Mouse (Mus musculus) lung, postnatal 36 days (tissue): ENCODE results near the gene Cphx1.
"Not testable (repeated sequence)": the region's sequence is repeated elsewhere in the genome, so short reads cannot be mapped to it uniquely, and the experiment has no call there.

Source experiments
- DNase-seq: peaks from one replicate; pipeline ENCODE4 v3.0.0; 2022; ENCODE audit warnings: mixed read lengths

Gene Cphx1

GRCm38 (mm10) chr14:25938004-25938403 is at the start of gene Cphx1:
Gene Cphx1, plus strand, starts transcription at chr14:25938304.
- DNase-seq = not testable (repeated sequence)

- DNase-seq = not testable (repeated sequence)
Measured at GRCm38 (mm10) chr14:25894566-25894965, 43.5 kb upstream of the Cphx1 start.

DNA sequence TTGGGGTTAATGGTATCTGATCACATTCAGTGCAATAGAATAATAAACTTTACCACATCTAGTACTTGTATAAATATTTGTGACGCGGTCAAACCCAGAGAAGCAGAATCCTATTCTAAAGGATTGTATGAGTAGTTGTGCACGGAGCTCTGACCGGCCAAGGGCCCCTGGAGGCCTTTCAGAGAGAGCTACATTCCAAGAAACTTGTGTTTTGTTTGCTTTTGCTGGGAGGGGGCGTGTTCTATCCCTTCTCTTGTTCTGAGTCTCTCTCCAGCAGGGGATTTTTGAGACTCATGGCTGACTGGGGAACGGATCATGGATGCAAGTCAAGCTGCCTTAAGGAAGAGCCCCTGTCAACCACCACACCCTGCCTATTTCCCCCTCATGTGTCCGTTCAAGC is 42.4 kb upstream of the Cphx1 start:
- DNase-seq = not testable (repeated sequence)

GRCm38 (mm10) chr14:25903000-25903399 is 35.1 kb upstream of the Cphx1 start, which contains the start of gene Plac9a:
Gene Plac9a, minus strand, starts transcription at chr14:25903100.
- not testable (repeated sequence) for DNase-seq

DNA sequence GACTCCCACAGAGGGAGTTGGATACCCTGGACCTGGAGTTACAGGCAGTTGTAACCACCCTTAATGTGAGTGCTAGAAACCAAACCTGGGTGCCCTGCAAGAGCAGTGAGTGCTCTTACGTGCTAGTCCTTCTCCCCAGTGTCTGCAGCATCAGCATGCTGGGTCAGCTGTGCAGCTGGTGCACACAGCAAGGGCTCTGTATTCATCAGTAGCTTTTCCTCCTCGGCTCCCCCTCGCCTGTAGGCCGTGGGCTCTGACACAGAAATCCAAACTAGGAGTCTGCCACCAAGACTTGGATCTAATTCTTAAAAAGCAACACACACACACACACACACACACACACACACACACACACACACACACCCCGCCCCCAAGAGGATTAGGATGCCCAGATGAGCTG is 32.9 kb upstream of the Cphx1 start:
- DNase-seq = not testable (repeated sequence)

- DNase-seq = not testable (repeated sequence)
Measured at GRCm38 (mm10) chr14:25907272-25907671, 30.8 kb upstream of the Cphx1 start.

GRCm38 (mm10) chr14:25908976-25909375 is 29.1 kb upstream of the Cphx1 start:
- DNase-seq = not testable (repeated sequence)

- DNase-seq = not testable (repeated sequence)
Measured at GRCm38 (mm10) chr14:25918427-25919170, 19.5 kb upstream of the Cphx1 start.

DNA sequence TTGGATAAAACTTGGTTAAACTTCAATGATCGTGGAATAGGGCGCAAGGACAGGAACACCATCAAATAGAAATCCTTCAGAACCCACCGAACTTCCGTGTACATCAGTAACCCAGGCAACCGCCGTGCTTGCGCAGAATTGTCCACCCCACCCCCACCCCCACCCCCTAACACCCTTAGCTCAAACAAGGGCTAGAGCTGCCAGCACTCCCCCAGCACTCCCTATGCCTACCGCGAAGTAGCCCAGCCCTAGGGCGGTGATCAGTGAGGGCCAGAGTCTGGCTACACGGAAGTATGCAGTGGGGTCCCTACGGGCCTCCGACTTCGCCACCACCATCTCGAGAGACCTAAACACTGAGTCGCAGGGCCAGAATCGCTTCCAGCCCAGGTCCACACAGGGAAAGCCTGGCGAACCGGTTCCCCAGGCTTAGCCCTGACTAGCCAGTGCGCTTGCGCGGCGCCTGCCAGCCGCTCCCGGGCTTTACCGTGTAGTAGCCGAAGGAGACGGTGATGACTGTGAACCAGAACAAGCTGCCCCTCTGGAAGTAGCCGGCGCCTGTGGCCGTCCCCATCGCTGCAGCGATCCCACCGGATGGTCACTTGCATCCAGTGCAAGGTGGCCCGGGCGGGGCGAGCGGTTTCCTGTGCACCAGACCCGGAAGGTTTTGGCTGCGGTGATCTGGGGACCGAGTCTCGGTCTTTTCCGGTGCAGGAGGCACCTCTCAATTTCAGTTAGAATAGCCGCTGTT is 11.1 kb upstream of the Cphx1 start:
- not testable (repeated sequence) for DNase-seq

DNA sequence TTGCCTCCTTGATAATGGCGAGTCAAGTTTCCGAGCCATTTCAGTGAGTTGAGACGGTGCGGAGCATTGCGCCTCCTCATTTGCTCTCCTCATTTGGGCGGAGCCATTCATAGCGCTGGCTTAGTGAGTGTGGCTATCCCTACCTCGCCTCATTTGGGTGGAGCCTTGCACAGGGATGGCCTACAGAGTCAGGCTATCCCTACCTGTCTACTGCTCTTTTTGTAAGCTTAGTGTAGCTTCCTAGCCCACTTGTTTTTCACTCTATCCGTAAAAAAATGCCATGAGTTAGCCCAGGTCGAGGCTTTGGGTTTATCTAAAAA is 10.6 kb upstream of the Cphx1 start, which contains the start of gene Tmem254a:
TSS of gene Tmem254a (minus strand) at position 111 of the 320 bp plus-strand sequence.
- not testable (repeated sequence) for DNase-seq

- DNase-seq = not testable (repeated sequence)
Measured at GRCm38 (mm10) chr14:25936867-25937630, 1.1 kb upstream of the Cphx1 start.

DNA sequence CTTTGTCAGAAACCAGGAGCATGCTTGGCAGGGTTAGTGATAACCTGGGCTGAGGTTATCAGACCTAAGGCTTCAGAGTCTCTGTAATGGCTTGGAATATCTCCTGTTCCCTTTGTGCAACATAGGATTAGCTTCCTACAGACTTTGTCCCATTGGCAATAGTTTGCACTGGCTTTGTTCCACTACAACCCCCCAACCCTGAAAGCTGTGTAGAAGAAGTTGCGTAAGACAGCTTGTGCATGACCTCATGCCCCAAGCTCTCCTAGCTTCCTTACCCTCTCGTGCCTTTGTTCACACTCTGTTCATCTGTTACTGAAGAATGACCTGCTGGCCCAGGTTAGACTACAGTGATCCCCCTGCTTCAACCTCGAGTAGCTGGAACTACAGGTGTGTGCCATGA is 19.8 kb downstream of the Cphx1 start:
- not testable (repeated sequence) for DNase-seq

GRCm38 (mm10) chr14:25978371-25979241 is 40.5 kb downstream of the Cphx1 start, which contains the start of gene Duxbl1:
Gene Duxbl1, plus strand, starts transcription at chr14:25978577.
- DNase-seq = not testable (repeated sequence)

GRCm38 (mm10) chr14:25979242-25979941 is 41.3 kb downstream of the Cphx1 start:
- DNase-seq = not testable (repeated sequence)

- DNase-seq = peak; percentile 32
Measured at GRCm38 (mm10) chr14:25981880-25982279, 43.8 kb downstream of the Cphx1 start.
